Comparison of ENCODE assay signal across 11 mouse cellular contexts in the genomic region with DNA sequence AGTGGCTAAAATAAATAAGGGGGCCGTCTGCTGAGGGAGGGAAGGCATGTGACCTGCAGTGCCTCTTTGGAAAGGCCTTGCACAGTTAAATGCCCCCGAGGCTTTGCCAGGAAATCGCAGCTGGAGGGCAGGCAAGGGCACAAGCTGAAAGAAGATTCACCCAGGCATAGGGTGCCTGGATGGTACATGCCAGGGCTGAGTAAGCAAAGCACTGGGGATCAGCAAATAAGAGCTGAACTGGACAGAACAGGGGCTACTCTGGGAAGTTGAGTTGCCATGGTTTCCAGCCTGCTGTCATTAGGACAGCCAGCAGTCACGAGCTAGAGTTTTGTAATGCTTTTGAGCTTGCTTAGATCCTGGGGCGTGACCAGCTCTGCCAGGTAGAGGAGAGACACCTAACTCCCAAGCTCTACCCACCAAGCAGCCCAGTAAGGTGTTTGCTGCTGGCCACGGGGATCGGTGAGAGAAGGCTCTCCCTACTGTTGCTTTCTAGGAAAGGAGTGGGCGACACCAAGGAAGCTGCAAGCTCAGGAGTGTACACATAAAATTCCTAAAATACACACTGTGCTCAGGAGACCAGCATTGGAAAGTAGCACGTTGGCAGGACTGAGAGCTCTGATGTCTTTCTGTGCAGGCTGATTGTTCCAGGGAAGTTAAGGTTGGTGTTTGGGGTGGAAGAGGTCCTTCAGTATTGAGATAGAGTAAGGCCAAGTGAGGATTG. TPM values are rescaled to one million over a fixed set of nuclear protein-coding genes. Genes with fewer than 3 reads are reported as not detected.
A peak's percentile ranks its signal among the peaks of the same experiment; 100 is the strongest.
DNase-seq lines count a peak whose midpoint lies in the region; ATAC-seq and TF ChIP-seq lines count a peak whose summit lies in the region.
"Had no signal": no experiment of that assay in that cellular context is flagged by ENCODE, and none has a peak within 500 bp of the region (broad histone marks: within the 10 kb centered on the region; RNA-seq: fewer than 3 reads in every experiment).

No protein-coding gene starts in this region.

- H3K4me1 ChIP-seq in kidney, adult 2 months (ENCODE audit: control insufficient read depth, insufficient read depth, low read length), result peaks cover 9% of the 10 kb centered on the region
- peaks cover 6% of the 10 kb centered on the region for H3K4me1 ChIP-seq in liver, embryonic 15.5 days (replicated peaks)
- H3K4me1 ChIP-seq: forebrain, embryonic 15.5 days; limb, embryonic 10.5 days had no signal

- peak; percentile 52 for ATAC-seq in liver, embryonic 15.5 days (ENCODE audit: insufficient read depth)
- no peak for ATAC-seq in erythroblast, adult 5-6 weeks (replicated peaks; ENCODE audit: low FRiP score, poor library complexity, severe bottlenecking)
- ATAC-seq: forebrain, embryonic 15.5 days had no signal

- no peak overlapping the region for H3K4me2 ChIP-seq in liver, embryonic 15.5 days
- H3K4me2 ChIP-seq: forebrain, embryonic 15.5 days had no signal

- no peaks in the 10 kb centered on the region for H3K27me3 ChIP-seq in kidney, adult 2 months (replicated peaks; ENCODE audit: control insufficient read depth, insufficient read depth, low read length)
- no peaks in the 10 kb centered on the region for H3K27me3 ChIP-seq in liver, embryonic 15.5 days
- H3K27me3 ChIP-seq: forebrain, embryonic 15.5 days had no signal

- H3K9ac ChIP-seq in liver, embryonic 15.5 days, result no peak overlapping the region
- H3K9ac ChIP-seq: forebrain, embryonic 15.5 days had no signal

- no peaks in the 10 kb centered on the region for H3K9me3 ChIP-seq in liver, embryonic 15.5 days (replicated peaks)
- H3K9me3 ChIP-seq: forebrain, embryonic 15.5 days; limb, embryonic 10.5 days had no signal

- no peak overlapping the region for H3K4me3 ChIP-seq in kidney, adult 2 months (ENCODE audit: insufficient read depth, low read depth, low read length)
- H3K4me3 ChIP-seq in liver, embryonic 15.5 days (replicated peaks), result no peak overlapping the region
- H3K4me3 ChIP-seq: forebrain, embryonic 15.5 days; limb, embryonic 10.5 days; myocyte had no signal

- 0 out of 2 replicates have a peak, but pooled peaks have one; percentile 15 for TF ChIP-seq CTCF in kidney, adult 2 months (conservative IDR thresholded peaks at IDR 0.05; ENCODE audit: insufficient read depth, insufficient read length, low read depth, low read length)

- no peaks in the 10 kb centered on the region for H3K36me3 ChIP-seq in kidney, adult 2 months (ENCODE audit: control insufficient read depth, insufficient read depth, low read length)
- H3K36me3 ChIP-seq in liver, embryonic 15.5 days (replicated peaks), result peaks cover 29% of the 10 kb centered on the region

- intact Hi-C loops in left cerebral cortex, postnatal 10 days (cut with DNase I), result no loop called here

- TF ChIP-seq POLR2A in kidney, adult 2 months (IDR thresholded peaks at IDR 0.05; ENCODE audit: low read depth, low read length), result no peak

- H3K27ac ChIP-seq in kidney, adult 2 months (ENCODE audit: insufficient read depth, low read depth, low read length), result peak overlapping the region; percentile 58; the same call in 1 of the 2 replicates
- H3K27ac ChIP-seq in liver, embryonic 15.5 days (replicated peaks), result peak overlapping the region; percentile 29; the same call in 1 of the 2 replicates
- H3K27ac ChIP-seq: forebrain, embryonic 15.5 days; limb, embryonic 10.5 days had no signal

- WGBS in kidney, adult 2 months, result 45% methylated on average over 9 of the region's 9 CpGs
- 65% methylated on average over 9 of the region's 9 CpGs for WGBS in liver, embryonic 15.5 days (ENCODE audit: insufficient replicate concordance)

- DNase-seq in adrenal gland, postnatal 36 days, result peak; percentile 23 to 38
- DNase-seq in adrenal gland, adult 18-20 months (ENCODE audit: low spot score in 2 of 2), result no peak
- DNase-seq in left cerebral cortex, adult 18-20 months (ENCODE audit: low spot score in 2 of 2), result peak; percentile 10 to 22
- DNase-seq in left cerebral cortex, postnatal 10 days (ENCODE audit: extremely low spot score in 1 of 2, low spot score in 2 of 2), result no peak
- DNase-seq in kidney, adult 2 months, result peak; percentile 90
- DNase-seq in embryo, embryonic 10 days (ENCODE audit: low spot score), result no peak

RNA-seq across cellular contexts. Expression of a gene that starts 9.7 kb away (rescaled TPM):
- 10 to 100 TPM; 10.0 to 13.5 TPM for total RNA-seq in adrenal gland, postnatal 36 days (2021)
- 10 to 100 TPM in 1 of 2 experiments, 1 to 10 TPM in 1; 7.3 to 12.0 TPM for total RNA-seq in adrenal gland, adult 18-20 months (2021)
- total RNA-seq in left cerebral cortex, adult 18-20 months (2021), result 10 to 100 TPM; 80.0 to 91.9 TPM
- 10 to 100 TPM; 43.3 to 46.9 TPM for total RNA-seq in left cerebral cortex, postnatal 10 days (2021)
- 22.2 and 23.6 TPM in 2 replicates for polyA plus RNA-seq in kidney, adult 2 months (2012; rRNA removed)
- polyA plus RNA-seq in liver, embryonic 15.5 days (2015; fragmentation: Nextera tagmentation; extraction: Ambion mirVana), result 5.1 and 5.9 TPM in 2 replicates
- 0.42 TPM in 1 of 2 replicates, not detected in the other for total RNA-seq in erythroblast, adult 5-6 weeks (2015; ENCODE audit: low replicate concordance)
- total RNA-seq in erythroblast, adult 5-6 weeks (2017; ENCODE audit: low replicate concordance), result 1.4 and 2.0 TPM in 2 replicates

RNA-seq across cellular contexts. Expression of a gene that starts 23.4 kb away (rescaled TPM):
- total RNA-seq in adrenal gland, postnatal 36 days (2021), result 10 to 100 TPM; 24.8 to 27.3 TPM
- 10 to 100 TPM; 23.6 to 33.5 TPM for total RNA-seq in adrenal gland, adult 18-20 months (2021)
- total RNA-seq in left cerebral cortex, adult 18-20 months (2021), result 10 to 100 TPM; 16.4 to 19.2 TPM
- 10 to 100 TPM; 25.3 to 27.7 TPM for total RNA-seq in left cerebral cortex, postnatal 10 days (2021)
- 18.1 and 19.8 TPM in 2 replicates for polyA plus RNA-seq in kidney, adult 2 months (2012; rRNA removed)
- polyA plus RNA-seq in liver, embryonic 15.5 days (2015; fragmentation: Nextera tagmentation; extraction: Ambion mirVana), result 13.7 and 14.6 TPM in 2 replicates
- 6.7 and 7.3 TPM in 2 replicates for total RNA-seq in erythroblast, adult 5-6 weeks (2015; ENCODE audit: low replicate concordance)
- total RNA-seq in erythroblast, adult 5-6 weeks (2017; ENCODE audit: low replicate concordance), result 3.9 and 6.3 TPM in 2 replicates

RNA-seq across cellular contexts. Expression of a gene that starts 24.2 kb away (rescaled TPM):
- not detected for total RNA-seq in adrenal gland, postnatal 36 days (2021)
- total RNA-seq in adrenal gland, adult 18-20 months (2021), result not detected
- under 1 TPM; 0.49 to 0.68 TPM for total RNA-seq in left cerebral cortex, adult 18-20 months (2021)
- total RNA-seq in left cerebral cortex, postnatal 10 days (2021), result under 1 TPM; 0.43 to 0.54 TPM
- polyA plus RNA-seq in kidney, adult 2 months (2012; rRNA removed), result 0.12 and 0.22 TPM in 2 replicates
- polyA plus RNA-seq in liver, embryonic 15.5 days (2015; fragmentation: Nextera tagmentation; extraction: Ambion mirVana), result 0.07 and 0.13 TPM in 2 replicates
- 1.9 TPM in 1 of 2 replicates, not detected in the other for total RNA-seq in erythroblast, adult 5-6 weeks (2015; ENCODE audit: low replicate concordance)
- not detected in 2 replicates for total RNA-seq in erythroblast, adult 5-6 weeks (2017; ENCODE audit: low replicate concordance)

RNA-seq across cellular contexts. Expression of a gene that starts 35.1 kb away (rescaled TPM):
- total RNA-seq in adrenal gland, postnatal 36 days (2021), result 1 to 10 TPM; 8.6 to 9.7 TPM
- 1 to 10 TPM; 8.3 to 8.9 TPM for total RNA-seq in adrenal gland, adult 18-20 months (2021)
- 10 to 100 TPM; 12.3 to 12.7 TPM for total RNA-seq in left cerebral cortex, adult 18-20 months (2021)
- 10 to 100 TPM; 11.9 to 14.7 TPM for total RNA-seq in left cerebral cortex, postnatal 10 days (2021)
- 11.0 and 13.8 TPM in 2 replicates for polyA plus RNA-seq in kidney, adult 2 months (2012; rRNA removed)
- polyA plus RNA-seq in liver, embryonic 15.5 days (2015; fragmentation: Nextera tagmentation; extraction: Ambion mirVana), result 7.8 and 8.4 TPM in 2 replicates
- total RNA-seq in erythroblast, adult 5-6 weeks (2015; ENCODE audit: low replicate concordance), result 2.7 and 2.9 TPM in 2 replicates
- total RNA-seq in erythroblast, adult 5-6 weeks (2017; ENCODE audit: low replicate concordance), result 2.9 and 4.2 TPM in 2 replicates

RNA-seq across cellular contexts. Expression of a gene that starts 53.2 kb away (rescaled TPM):
- 1 to 10 TPM; 1.7 to 3.0 TPM for total RNA-seq in adrenal gland, postnatal 36 days (2021)
- 1 to 10 TPM; 1.3 to 2.8 TPM for total RNA-seq in adrenal gland, adult 18-20 months (2021)
- 10 to 100 TPM; 19.0 to 20.7 TPM for total RNA-seq in left cerebral cortex, adult 18-20 months (2021)
- total RNA-seq in left cerebral cortex, postnatal 10 days (2021), result 1 to 10 TPM; 3.9 to 4.7 TPM
- 3.3 and 4.4 TPM in 2 replicates for polyA plus RNA-seq in kidney, adult 2 months (2012; rRNA removed)
- 0.37 and 0.50 TPM in 2 replicates for polyA plus RNA-seq in liver, embryonic 15.5 days (2015; fragmentation: Nextera tagmentation; extraction: Ambion mirVana)
- not detected in 2 replicates for total RNA-seq in erythroblast, adult 5-6 weeks (2015; ENCODE audit: low replicate concordance)
- total RNA-seq in erythroblast, adult 5-6 weeks (2017; ENCODE audit: low replicate concordance), result not detected in 2 replicates

Comparison
In these comparisons a context has a peak if more than half of its experiments do, and no peak if none do; other contexts are left out.
1. DNase-seq: peak in adrenal gland, postnatal 36 days (2 of 2), left cerebral cortex, adult 18-20 months (2 of 2) and kidney, adult 2 months (single experiment); none in adrenal gland, adult 18-20 months (0 of 2), left cerebral cortex, postnatal 10 days (0 of 2) and embryo, embryonic 10 days (single experiment).